Mouse (Mus musculus): ENCODE results near the gene Zfp661. TPM values are rescaled to one million over a fixed set of nuclear protein-coding genes. Genes with fewer than 3 reads are reported as not detected.

Gene Zfp661
- polyA plus RNA-seq, 1 experiment: 3.2 TPM

- no peak overlapping the region for H3K27ac ChIP-seq (ENCODE audit: control insufficient read depth, insufficient read depth, low read length)
- no peaks in the 10 kb centered on the region; the same call in 1 of the 2 replicates for H3K27me3 ChIP-seq (ENCODE audit: control insufficient read depth, insufficient read depth, low read length)
- H3K4me3 ChIP-seq (ENCODE audit: control insufficient read depth, insufficient read depth, low read length): no peak overlapping the region
- no peaks in the 10 kb centered on the region for H3K36me3 ChIP-seq (ENCODE audit: control insufficient read depth, insufficient read depth, low read length)
- no peaks in the 10 kb centered on the region for H3K4me1 ChIP-seq (replicated peaks; ENCODE audit: control insufficient read depth, insufficient read depth, low read length)
- WGBS: 96% methylated on average over 2 of the region's 2 CpGs
- DNase-seq: no peak
- TF ChIP-seq POLR2A (IDR thresholded peaks at IDR 0.05; ENCODE audit: control insufficient read depth, extremely low read depth, insufficient read depth, low read length, poor library complexity): no peak
- TF ChIP-seq CTCF (IDR thresholded peaks at IDR 0.05; ENCODE audit: borderline replicate concordance, control insufficient read depth, extremely low read depth, insufficient read depth, low read length, poor library complexity): no peak
These were observed 45.2 kb downstream of the Zfp661 start for GRCm38 (mm10) chr2:127541697-127542096.

GRCm38 (mm10) chr2:127541185-127541584 lies 45.7 kb downstream of the Zfp661 start, which contains the start of gene Prom2:
Gene Prom2 (minus strand): TSS chr2:127541467.
- Histone ChIP-seq H3K4me1 (replicated peaks; ENCODE audit: control insufficient read depth, insufficient read depth, low read length) (no peaks in the 10 kb centered on the region), H3K4me3 (ENCODE audit: control insufficient read depth, insufficient read depth, low read length) (no peak within 1 kb of the TSS), H3K36me3 (ENCODE audit: control insufficient read depth, insufficient read depth, low read length) (no peaks in the 10 kb centered on the region), H3K27ac (ENCODE audit: control insufficient read depth, insufficient read depth, low read length) (no peak within 1 kb of the TSS), H3K27me3 (ENCODE audit: control insufficient read depth, insufficient read depth, low read length) (no peaks in the 10 kb centered on the region; the same call in 1 of the 2 replicates)
- no peak for DNase-seq
- no peak for TF ChIP-seq CTCF (IDR thresholded peaks at IDR 0.05; ENCODE audit: borderline replicate concordance, control insufficient read depth, extremely low read depth, insufficient read depth, low read length, poor library complexity)
- no peak for TF ChIP-seq POLR2A (IDR thresholded peaks at IDR 0.05; ENCODE audit: control insufficient read depth, extremely low read depth, insufficient read depth, low read length, poor library complexity)
- 40% methylated on average over 29 of the region's 29 CpGs for WGBS

GRCm38 (mm10) chr2:127539494-127539893 lies 47.4 kb downstream of the Zfp661 start:
- no peak overlapping the region for H3K4me3 ChIP-seq (ENCODE audit: control insufficient read depth, insufficient read depth, low read length)
- H3K27ac ChIP-seq (ENCODE audit: control insufficient read depth, insufficient read depth, low read length): no peak overlapping the region
- DNase-seq: peak; percentile 24
- H3K36me3 ChIP-seq (ENCODE audit: control insufficient read depth, insufficient read depth, low read length): no peaks in the 10 kb centered on the region
- whole genome bisulfite sequencing: 53% methylated on average over 4 of the region's 4 CpGs
- no peak for TF ChIP-seq CTCF (IDR thresholded peaks at IDR 0.05; ENCODE audit: borderline replicate concordance, control insufficient read depth, extremely low read depth, insufficient read depth, low read length, poor library complexity)
- no peak for TF ChIP-seq POLR2A (IDR thresholded peaks at IDR 0.05; ENCODE audit: control insufficient read depth, extremely low read depth, insufficient read depth, low read length, poor library complexity)
- no peaks in the 10 kb centered on the region; the same call in 1 of the 2 replicates for H3K27me3 ChIP-seq (ENCODE audit: control insufficient read depth, insufficient read depth, low read length)
- no peaks in the 10 kb centered on the region for H3K4me1 ChIP-seq (replicated peaks; ENCODE audit: control insufficient read depth, insufficient read depth, low read length)

GRCm38 (mm10) chr2:127537548-127537947 lies 49.3 kb downstream of the Zfp661 start:
- Histone ChIP-seq H3K4me3 (ENCODE audit: control insufficient read depth, insufficient read depth, low read length) (no peak overlapping the region), H3K27me3 (ENCODE audit: control insufficient read depth, insufficient read depth, low read length) (no peaks in the 10 kb centered on the region; the same call in 1 of the 2 replicates), H3K4me1 (replicated peaks; ENCODE audit: control insufficient read depth, insufficient read depth, low read length) (no peaks in the 10 kb centered on the region), H3K27ac (ENCODE audit: control insufficient read depth, insufficient read depth, low read length) (no peak overlapping the region), H3K36me3 (ENCODE audit: control insufficient read depth, insufficient read depth, low read length) (no peaks in the 10 kb centered on the region)
- WGBS: 86% methylated on average over 3 of the region's 3 CpGs
- DNase-seq: no peak
- TF ChIP-seq CTCF (IDR thresholded peaks at IDR 0.05; ENCODE audit: borderline replicate concordance, control insufficient read depth, extremely low read depth, insufficient read depth, low read length, poor library complexity): no peak
- no peak for TF ChIP-seq POLR2A (IDR thresholded peaks at IDR 0.05; ENCODE audit: control insufficient read depth, extremely low read depth, insufficient read depth, low read length, poor library complexity)

GRCm38 (mm10) chr2:127535363-127535762 lies 51.5 kb downstream of the Zfp661 start:
- DNase-seq: no peak
- Histone ChIP-seq H3K27me3 (ENCODE audit: control insufficient read depth, insufficient read depth, low read length) (no peaks in the 10 kb centered on the region), H3K4me1 (replicated peaks; ENCODE audit: control insufficient read depth, insufficient read depth, low read length) (no peaks in the 10 kb centered on the region), H3K27ac (ENCODE audit: control insufficient read depth, insufficient read depth, low read length) (no peak overlapping the region), H3K36me3 (ENCODE audit: control insufficient read depth, insufficient read depth, low read length) (no peaks in the 10 kb centered on the region), H3K4me3 (ENCODE audit: control insufficient read depth, insufficient read depth, low read length) (no peak overlapping the region)
- TF ChIP-seq POLR2A (IDR thresholded peaks at IDR 0.05; ENCODE audit: control insufficient read depth, extremely low read depth, insufficient read depth, low read length, poor library complexity) (no peak), CTCF (IDR thresholded peaks at IDR 0.05; ENCODE audit: borderline replicate concordance, control insufficient read depth, extremely low read depth, insufficient read depth, low read length, poor library complexity) (no peak)
- WGBS: 83% methylated on average over 9 of the region's 9 CpGs

- H3K4me3 ChIP-seq (ENCODE audit: control insufficient read depth, insufficient read depth, low read length): no peak overlapping the region
- no peaks in the 10 kb centered on the region for H3K4me1 ChIP-seq (replicated peaks; ENCODE audit: control insufficient read depth, insufficient read depth, low read length)
- DNase-seq: no peak
- WGBS: 15% methylated on average over 9 of the region's 9 CpGs
- H3K27me3 ChIP-seq (ENCODE audit: control insufficient read depth, insufficient read depth, low read length): no peaks in the 10 kb centered on the region
- H3K27ac ChIP-seq (ENCODE audit: control insufficient read depth, insufficient read depth, low read length): no peak overlapping the region
- H3K36me3 ChIP-seq (ENCODE audit: control insufficient read depth, insufficient read depth, low read length): no peaks in the 10 kb centered on the region
- TF ChIP-seq POLR2A (IDR thresholded peaks at IDR 0.05; ENCODE audit: control insufficient read depth, extremely low read depth, insufficient read depth, low read length, poor library complexity): no peak
- no peak for TF ChIP-seq CTCF (IDR thresholded peaks at IDR 0.05; ENCODE audit: borderline replicate concordance, control insufficient read depth, extremely low read depth, insufficient read depth, low read length, poor library complexity)
These were observed 54.5 kb downstream of the Zfp661 start for GRCm38 (mm10) chr2:127532379-127532778.

GRCm38 (mm10) chr2:127531592-127531991 lies 55.3 kb downstream of the Zfp661 start:
- no peak for TF ChIP-seq POLR2A (IDR thresholded peaks at IDR 0.05; ENCODE audit: control insufficient read depth, extremely low read depth, insufficient read depth, low read length, poor library complexity)
- TF ChIP-seq CTCF (IDR thresholded peaks at IDR 0.05; ENCODE audit: borderline replicate concordance, control insufficient read depth, extremely low read depth, insufficient read depth, low read length, poor library complexity): no peak
- Histone ChIP-seq H3K27me3 (ENCODE audit: control insufficient read depth, insufficient read depth, low read length) (no peaks in the 10 kb centered on the region), H3K27ac (ENCODE audit: control insufficient read depth, insufficient read depth, low read length) (no peak overlapping the region), H3K4me1 (replicated peaks; ENCODE audit: control insufficient read depth, insufficient read depth, low read length) (no peaks in the 10 kb centered on the region), H3K36me3 (ENCODE audit: control insufficient read depth, insufficient read depth, low read length) (no peaks in the 10 kb centered on the region), H3K4me3 (ENCODE audit: control insufficient read depth, insufficient read depth, low read length) (no peak overlapping the region)
- DNase-seq: no peak
- WGBS: 96% methylated on average over 2 of the region's 2 CpGs
